Mouse (Mus musculus) bone marrow macrophage, adult 2 months (primary cell): ENCODE measurements around the gene Prkce. TPM values are rescaled to one million over a fixed set of nuclear protein-coding genes. Genes with fewer than 3 reads are reported as not detected.

ENCODE experiments used
- H3K27ac ChIP-seq: 2 replicates; pipeline ENCODE4 v1.5.1; 2012; ENCODE audit warnings: low read depth, low read length; ENCODE audit not compliant: insufficient read depth
- H3K4me1 ChIP-seq: 2 replicates; pipeline ENCODE4 v1.6.1; 2012; ENCODE audit warnings: low read length; ENCODE audit not compliant: control insufficient read depth, insufficient read depth
- H3K4me3 ChIP-seq: 2 replicates; pipeline ENCODE4 v1.5.1; 2012; ENCODE audit warnings: mild to moderate bottlenecking, low read length, moderate library complexity; ENCODE audit not compliant: insufficient read depth
- CTCF ChIP-seq: IDR thresholded peaks from 2 replicates; pipeline ENCODE4 v1.5.1; 2012; ENCODE audit warnings: low read depth, mild to moderate bottlenecking, low read length, moderate library complexity
- POLR2A ChIP-seq: IDR thresholded peaks from 2 replicates; pipeline ENCODE4 v1.6.1; 2012; ENCODE audit warnings: mild to moderate bottlenecking, low read depth, low read length, borderline replicate concordance
- polyA plus RNA-seq: library from polyadenylated mRNA; stranded (reverse); fragments of >200 nt; gene quantifications from 2 replicates; pipeline ENCODE4 v1.2.4, GENCODE M21; 2012; ENCODE audit not compliant: missing spikeins, insufficient read depth, insufficient read length

Gene Prkce
- polyA plus RNA-seq, 1 experiment, result 1.8 TPM

- Histone ChIP-seq H3K27ac (no peak overlapping the region), H3K4me3 (no peak overlapping the region), H3K4me1 (no peaks in the 10 kb centered on the region)
- TF ChIP-seq POLR2A, result no peak
These were observed 425.5 kb downstream of the Prkce start for GRCm38 (mm10) chr17:86592991-86593586.

- no peaks in the 10 kb centered on the region for H3K4me1 ChIP-seq
- H3K4me3 ChIP-seq, result no peak overlapping the region
- no peak overlapping the region for H3K27ac ChIP-seq
- no peak for TF ChIP-seq CTCF
These were observed 427.9 kb downstream of the Prkce start for GRCm38 (mm10) chr17:86595526-86595925.

- no peak for TF ChIP-seq CTCF
- Histone ChIP-seq H3K27ac (no peak overlapping the region), H3K4me3 (no peak overlapping the region), H3K4me1 (peaks cover 9% of the 10 kb centered on the region)
These were observed 433.5 kb downstream of the Prkce start for GRCm38 (mm10) chr17:86601116-86601515.

DNA sequence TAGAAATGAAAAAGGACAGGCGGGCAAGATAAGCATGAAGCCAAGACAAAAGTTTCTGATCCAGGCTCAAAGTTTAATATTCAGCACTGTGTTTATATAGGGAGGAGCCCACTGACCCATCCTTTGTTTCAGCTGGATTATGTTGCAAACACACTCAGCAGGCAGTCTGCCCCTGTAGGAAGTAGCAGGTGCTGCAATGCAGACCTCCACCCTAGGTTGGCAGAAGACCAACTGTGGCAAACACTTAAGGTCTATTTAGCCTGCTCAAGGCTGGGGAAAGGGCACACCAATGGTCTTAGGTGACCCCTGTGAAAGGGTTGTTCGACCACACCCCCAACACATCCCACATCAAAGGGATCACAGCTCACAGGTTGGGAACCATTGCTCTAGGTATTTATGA is 434.3 kb downstream of the Prkce start:
- H3K4me1 ChIP-seq, result peaks cover 9% of the 10 kb centered on the region
- H3K27ac ChIP-seq, result no peak overlapping the region
- no peak for TF ChIP-seq POLR2A
- no peak for TF ChIP-seq CTCF
- no peak overlapping the region for H3K4me3 ChIP-seq

DNA sequence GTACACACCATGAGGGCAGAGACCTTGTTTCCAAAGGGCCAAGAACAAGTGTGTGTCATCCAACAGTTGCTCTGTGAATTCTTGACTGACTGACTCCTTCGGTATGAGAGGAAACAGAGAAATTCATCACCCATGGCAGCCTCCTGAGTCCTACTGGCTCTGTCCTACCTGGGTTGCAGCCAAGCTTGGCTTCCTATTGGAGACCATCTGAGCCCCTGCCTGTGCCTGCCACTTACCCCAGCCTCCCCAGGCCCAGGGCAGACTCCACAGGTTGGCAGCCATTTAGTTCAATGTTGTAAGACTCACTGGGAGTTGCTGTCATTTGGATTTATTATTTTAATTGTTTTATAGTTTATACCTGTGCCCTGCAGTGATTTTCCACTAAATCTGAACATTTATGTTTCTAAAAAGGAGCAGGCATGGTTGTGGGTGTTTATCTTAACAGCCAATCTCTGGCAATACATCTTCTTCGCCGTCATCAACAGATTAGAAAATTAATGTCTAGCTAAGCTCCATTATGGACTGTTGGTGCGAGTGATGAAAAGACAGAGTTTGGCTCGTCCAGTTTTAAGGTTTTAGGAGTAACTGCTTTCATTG is 436.4 kb downstream of the Prkce start:
- no peak overlapping the region for H3K27ac ChIP-seq
- no peak for TF ChIP-seq POLR2A
- no peak for TF ChIP-seq CTCF
- no peak overlapping the region for H3K4me3 ChIP-seq
- H3K4me1 ChIP-seq, result peaks cover 9% of the 10 kb centered on the region

- TF ChIP-seq CTCF, result no peak
- TF ChIP-seq POLR2A, result no peak
These were observed 440.4 kb downstream of the Prkce start for GRCm38 (mm10) chr17:86607981-86608380.

DNA sequence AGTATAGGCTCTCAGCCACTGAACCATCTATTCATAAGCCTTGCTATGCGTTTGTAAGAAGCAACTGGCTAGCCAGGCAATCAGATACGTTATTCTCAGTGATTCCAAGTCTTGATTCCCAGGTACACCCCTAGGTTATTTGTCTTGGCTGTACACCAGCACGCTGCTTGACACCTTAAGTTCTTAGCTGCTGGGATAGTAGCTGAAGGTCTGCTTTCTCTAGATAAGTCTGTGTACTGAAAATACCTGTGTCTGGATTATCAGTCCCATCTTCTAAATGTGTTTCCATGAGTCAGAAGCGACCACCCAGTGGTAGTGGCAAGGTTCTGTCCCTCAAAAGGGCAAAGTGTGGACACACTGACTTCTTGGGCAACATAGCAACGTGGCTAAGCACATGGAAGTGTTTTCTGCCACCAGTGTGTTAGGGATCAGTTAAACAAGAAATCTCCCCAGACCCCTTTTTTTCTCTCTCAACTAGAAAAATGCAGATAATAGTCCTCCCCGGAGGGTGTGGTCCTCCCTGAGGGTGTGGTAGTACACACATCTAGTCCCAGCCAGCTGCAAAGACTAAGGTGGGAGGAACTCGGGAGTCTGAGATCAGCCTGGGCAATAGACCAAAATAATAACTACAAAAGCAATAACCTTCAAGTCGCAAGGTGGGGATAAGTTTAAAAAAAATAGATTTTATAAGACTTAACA is 442.8 kb downstream of the Prkce start:
- no peak for TF ChIP-seq POLR2A
- TF ChIP-seq CTCF, result no peak

More at GRCm38 (mm10) chr17:86607981-86608380, 440.4 kb downstream of the Prkce start:
- no peak overlapping the region for H3K27ac ChIP-seq
- no peak overlapping the region for H3K4me3 ChIP-seq
- H3K4me1 ChIP-seq, result no peaks in the 10 kb centered on the region

DNA sequence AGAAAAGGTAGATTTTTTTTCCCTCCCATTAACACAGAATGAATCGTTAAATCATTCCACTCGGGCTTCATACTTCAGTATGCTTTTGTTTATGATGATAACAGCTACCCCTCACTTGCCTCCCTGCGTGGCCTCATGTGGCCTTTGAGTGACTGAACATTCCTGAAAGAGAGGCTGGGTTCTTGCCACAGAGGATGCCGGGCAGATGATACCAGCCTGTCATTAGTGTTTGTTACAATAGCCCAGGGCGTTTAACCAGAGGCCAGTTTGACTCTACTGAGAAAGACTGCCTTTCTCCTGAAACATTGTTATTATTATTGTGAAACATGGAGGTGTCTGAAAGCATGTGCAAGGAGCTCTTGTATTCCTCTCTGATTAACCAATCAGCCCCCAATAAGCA is 444.2 kb downstream of the Prkce start:
- H3K4me3 ChIP-seq, result no peak overlapping the region
- no peaks in the 10 kb centered on the region for H3K4me1 ChIP-seq
- no peak overlapping the region for H3K27ac ChIP-seq
- TF ChIP-seq POLR2A (no peak), CTCF (no peak)

More for the DNA sequence above, 442.8 kb downstream of the Prkce start:
- Histone ChIP-seq H3K27ac (no peak overlapping the region), H3K4me3 (no peak overlapping the region), H3K4me1 (no peaks in the 10 kb centered on the region)

DNA sequence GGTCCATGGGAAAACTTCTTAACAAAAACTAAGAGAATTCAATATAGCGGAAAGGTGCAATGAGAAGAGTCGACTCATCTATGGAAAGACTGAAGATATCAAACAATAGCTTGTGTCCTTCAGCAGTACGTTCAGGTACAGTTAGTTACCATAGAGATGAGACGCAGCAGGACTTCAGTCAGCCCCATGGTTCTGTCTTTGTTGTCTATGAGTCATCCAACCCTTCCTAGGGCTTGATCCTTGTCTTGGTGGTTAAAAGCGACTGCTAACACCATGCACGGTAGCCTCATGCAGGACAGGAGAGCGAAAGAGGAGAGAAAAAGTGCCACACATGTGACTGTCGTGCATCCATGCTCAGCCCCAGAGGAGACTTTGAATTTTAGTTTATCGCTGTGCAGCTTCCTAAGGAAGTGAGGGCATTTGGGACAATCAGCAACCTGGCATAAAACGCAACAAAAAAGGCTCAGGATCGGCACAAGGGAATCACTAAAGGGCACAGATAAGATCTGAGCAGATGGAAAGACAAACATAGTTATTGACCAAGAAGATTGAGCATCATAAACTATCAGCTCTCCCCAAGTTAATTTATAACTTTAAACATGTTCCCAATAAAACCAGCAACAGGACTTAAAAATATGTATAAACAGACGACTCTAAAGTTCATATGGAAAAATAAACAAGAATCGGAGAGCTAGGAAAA is 448.2 kb downstream of the Prkce start:
- Histone ChIP-seq H3K4me1 (peaks cover under 1% of the 10 kb centered on the region; the same call in 1 of the 2 replicates), H3K4me3 (no peak overlapping the region), H3K27ac (no peak overlapping the region)
- TF ChIP-seq POLR2A, result no peak
- TF ChIP-seq CTCF, result no peak
